In genomic region chr8:13530941-13531340, GRCm38 (mm10) we compare ENCODE assay signal across 10 mouse cellular contexts. TPM values are rescaled to one million over a fixed set of nuclear protein-coding genes. Genes with fewer than 3 reads are reported as not detected.
DNase-seq lines count a peak whose midpoint lies in the region; ATAC-seq and TF ChIP-seq lines count a peak whose summit lies in the region.
"Had no signal": no experiment of that assay in that cellular context is flagged by ENCODE, and none has a peak within 500 bp of the region (broad histone marks: within the 10 kb centered on the region; RNA-seq: fewer than 3 reads in every experiment).

No protein-coding gene starts in this region.

- TF ChIP-seq POLR2A in heart, adult 2 months (IDR thresholded peaks at IDR 0.05; ENCODE audit: insufficient read depth, low read depth, low read length) = peak; percentile 10; the same call in 1 of the 2 replicates

- H3K36me3 ChIP-seq in forebrain, embryonic 14.5 days (ENCODE audit: control insufficient read depth, insufficient read depth, low read length) = no peaks in the 10 kb centered on the region
- no peaks in the 10 kb centered on the region for H3K36me3 ChIP-seq in forebrain, embryonic 12.5 days (replicated peaks)
- H3K36me3 ChIP-seq in heart, adult 2 months (ENCODE audit: control insufficient read depth, insufficient read depth, low read length) = 0 out of 2 replicates have a peak, but pooled peaks cover 2% of the 10 kb centered on the region
- H3K36me3 ChIP-seq in liver, embryonic 15.5 days (replicated peaks) = no peaks in the 10 kb centered on the region

- H3K9me3 ChIP-seq in forebrain, embryonic 14.5 days (replicated peaks; ENCODE audit: control insufficient read depth, low read length) = 0 out of 2 replicates have a peak, but pooled peaks cover 3% of the 10 kb centered on the region
- H3K9me3 ChIP-seq in forebrain, embryonic 12.5 days = no peaks in the 10 kb centered on the region
- no peaks in the 10 kb centered on the region for H3K9me3 ChIP-seq in liver, embryonic 15.5 days (replicated peaks)

- 20% methylated on average over 5 of the region's 5 CpGs for WGBS in forebrain, embryonic 14.5 days
- WGBS in forebrain, embryonic 12.5 days = 63% methylated on average over 5 of the region's 5 CpGs
- 3% methylated on average over 5 of the region's 5 CpGs for WGBS in heart, adult 2 months
- WGBS in liver, embryonic 15.5 days (ENCODE audit: insufficient replicate concordance) = 28% methylated on average over 5 of the region's 5 CpGs

- peaks cover 20% of the 10 kb centered on the region for H3K4me1 ChIP-seq in forebrain, embryonic 14.5 days (ENCODE audit: control insufficient read depth, insufficient read depth, low read length)
- H3K4me1 ChIP-seq in forebrain, embryonic 12.5 days = peaks cover 16% of the 10 kb centered on the region
- H3K4me1 ChIP-seq in heart, adult 2 months (ENCODE audit: control insufficient read depth, insufficient read depth, low read length) = peaks cover 24% of the 10 kb centered on the region
- H3K4me1 ChIP-seq in liver, embryonic 15.5 days (replicated peaks) = 0 out of 2 replicates have a peak, but pooled peaks cover 8% of the 10 kb centered on the region

- DNase-seq in forebrain, embryonic 14.5 days (ENCODE audit: low spot score) = peak; percentile 85
- DNase-seq in cerebellum, adult 8-10 months = peak; percentile 90
- peak; percentile 87 to 92 for DNase-seq in heart, adult 2 months
- DNase-seq in kidney, adult 9 months = peak; percentile 99
- peak; percentile 81 for DNase-seq in ovary, postnatal 36 days (ENCODE audit: low spot score)
- peak; percentile 63 to 86 for DNase-seq in urinary bladder, postnatal 36 days (ENCODE audit: low spot score in 2 of 2)

- no peak overlapping the region for H3K9ac ChIP-seq in forebrain, embryonic 14.5 days (ENCODE audit: low read length)
- no peak overlapping the region for H3K9ac ChIP-seq in forebrain, embryonic 12.5 days
- no peak overlapping the region for H3K9ac ChIP-seq in heart, adult 2 months (ENCODE audit: low read depth, low read length)
- no peak overlapping the region for H3K9ac ChIP-seq in liver, embryonic 15.5 days

- H3K27ac ChIP-seq in forebrain, embryonic 14.5 days (ENCODE audit: low read depth, low read length) = no peak overlapping the region
- H3K27ac ChIP-seq in forebrain, embryonic 12.5 days = no peak overlapping the region
- H3K27ac ChIP-seq in heart, adult 2 months = peak overlapping the region; percentile 72
- H3K27ac ChIP-seq in liver, embryonic 15.5 days (replicated peaks) = no peak overlapping the region

- TF ChIP-seq CTCF in heart, adult 2 months (IDR thresholded peaks at IDR 0.05) = no peak

- H3K4me3 ChIP-seq in forebrain, embryonic 14.5 days (ENCODE audit: low read depth, low read length) = no peak overlapping the region
- no peak overlapping the region for H3K4me3 ChIP-seq in forebrain, embryonic 12.5 days (replicated peaks)
- H3K4me3 ChIP-seq in heart, adult 2 months = no peak overlapping the region
- H3K4me3 ChIP-seq in liver, embryonic 15.5 days (replicated peaks) = no peak overlapping the region

- no peaks in the 10 kb centered on the region for H3K27me3 ChIP-seq in forebrain, embryonic 14.5 days (replicated peaks; ENCODE audit: control insufficient read depth, insufficient read depth, low read length)
- peaks cover 3% of the 10 kb centered on the region; the same call in 1 of the 2 replicates for H3K27me3 ChIP-seq in forebrain, embryonic 12.5 days
- no peaks in the 10 kb centered on the region for H3K27me3 ChIP-seq in heart, adult 2 months (ENCODE audit: control insufficient read depth, insufficient read depth, low read length)
- H3K27me3 ChIP-seq in liver, embryonic 15.5 days = no peaks in the 10 kb centered on the region

- intact Hi-C loops in heart, adult 2 months (cut with DNase I) = loop anchor here (1.0 kb wide), 1 partner anchor 41 kb away; no protein-coding TSS in a partner anchor

- ATAC-seq in forebrain, embryonic 14.5 days = peak; percentile 88
- no peak for ATAC-seq in forebrain, embryonic 12.5 days (ENCODE audit: low FRiP score)
- ATAC-seq in liver, embryonic 15.5 days (ENCODE audit: insufficient read depth) = peak; percentile 40; the same call in 1 of the 2 replicates

- H3K4me2 ChIP-seq in forebrain, embryonic 14.5 days (ENCODE audit: low read length) = no peak overlapping the region
- no peak overlapping the region for H3K4me2 ChIP-seq in forebrain, embryonic 12.5 days
- H3K4me2 ChIP-seq in liver, embryonic 15.5 days = no peak overlapping the region

- no peaks in the 10 kb centered on the region for H3K79me2 ChIP-seq in heart, adult 2 months (replicated peaks; ENCODE audit: control insufficient read depth, insufficient read depth, low read length)

- peak; percentile 73 for TF ChIP-seq EP300 in heart, adult 2 months (IDR thresholded peaks at IDR 0.05; ENCODE audit: insufficient read depth, low read depth, low read length)

RNA-seq across cellular contexts. Expression of gene 1700029H14Rik, which starts 31.3 kb away (rescaled TPM):
- polyA plus RNA-seq in forebrain, embryonic 14.5 days (2014; fragmentation: Nextera tagmentation; extraction: Ambion mirVana) = not detected in 2 replicates
- not detected in 2 replicates for polyA plus RNA-seq in forebrain, embryonic 12.5 days (2016; fragmentation: Nextera tagmentation; extraction: Ambion mirVana)
- total RNA-seq in heart, adult 2 months (2021) = not detected
- polyA plus RNA-seq in heart, adult 2 months (2012; rRNA removed) = 0.32 and 0.45 TPM in 2 replicates
- polyA plus RNA-seq in liver, embryonic 15.5 days (2015; fragmentation: Nextera tagmentation; extraction: Ambion mirVana) = not detected in 2 replicates
- total RNA-seq: CH12.LX; layer of hippocampus, postnatal 25 days had no signal

RNA-seq across cellular contexts. Expression of gene Gas6, which starts 36.7 kb away (rescaled TPM):
- polyA plus RNA-seq in forebrain, embryonic 14.5 days (2014; fragmentation: Nextera tagmentation; extraction: Ambion mirVana) = 9.7 and 12.5 TPM in 2 replicates
- polyA plus RNA-seq in forebrain, embryonic 12.5 days (2016; fragmentation: Nextera tagmentation; extraction: Ambion mirVana) = 10.0 and 13.9 TPM in 2 replicates
- 100 to 1,000 TPM; 114 to 129 TPM for total RNA-seq in heart, adult 2 months (2021)
- polyA plus RNA-seq in heart, adult 2 months (2012; rRNA removed) = 133 and 153 TPM in 2 replicates
- 7.1 and 7.5 TPM in 2 replicates for polyA plus RNA-seq in liver, embryonic 15.5 days (2015; fragmentation: Nextera tagmentation; extraction: Ambion mirVana)
- total RNA-seq: CH12.LX had no signal
